Mouse (Mus musculus) neutrophil, adult 5-6 weeks (primary cell): ENCODE data around the gene Rftn2. TPM values are rescaled to one million over a fixed set of nuclear protein-coding genes. Genes with fewer than 3 reads are reported as not detected.
"Not testable (repeated sequence)": the region's sequence is repeated elsewhere in the genome, so short reads cannot be mapped to it uniquely, and the experiment has no call there.

Experiments
- ATAC-seq: fragments of 151-379, 151-347 bp; 2 replicates; pipeline ENCODE4 v1.8.0; 2017; ENCODE audit warnings: mild to moderate bottlenecking, moderate TSS enrichment; ENCODE audit not compliant: insufficient number of reproducible peaks, poor library complexity, low FRiP score, severe bottlenecking; ENCODE audit errors: extremely low read depth
- total RNA-seq: library from RNA; stranded (forward); fragments of 200-1000 nt; gene quantifications from 2 replicates; pipeline ENCODE4 v1.2.3, GENCODE M21; 2017

Rftn2 gene
- total RNA-seq, 1 experiment from 2014 or later, result 18.4 TPM

- no peak for ATAC-seq
Observed at GRCm38 (mm10) chr1:55134301-55134700, 92.3 kb downstream of the Rftn2 start.

DNA sequence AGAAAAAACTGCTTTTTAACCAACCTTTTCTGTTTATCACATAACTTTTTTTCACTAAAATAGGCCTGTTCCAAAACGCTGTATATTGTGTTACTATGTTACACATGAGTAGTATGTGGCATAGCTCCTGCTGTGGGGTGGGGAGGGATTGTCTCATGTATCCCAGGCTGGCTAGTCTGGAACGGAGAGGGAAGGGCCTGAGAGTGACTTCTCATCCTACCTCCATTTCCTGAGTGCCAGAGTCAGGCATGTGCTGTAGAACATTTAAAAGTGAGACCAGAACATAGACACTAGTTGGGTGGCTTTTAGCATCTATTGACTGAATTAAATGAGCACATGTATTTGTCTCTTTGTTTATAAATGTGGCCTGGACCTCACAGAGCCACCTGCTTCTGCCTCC is 93.4 kb downstream of the Rftn2 start:
- no peak for ATAC-seq

GRCm38 (mm10) chr1:55132308-55132707 is 94.3 kb downstream of the Rftn2 start:
- ATAC-seq, result no peak

- peak; percentile 31; the same call in 1 of the 2 replicates for ATAC-seq
Observed at GRCm38 (mm10) chr1:55131424-55132014, 95.1 kb downstream of the Rftn2 start.

GRCm38 (mm10) chr1:55130943-55131401 is 95.6 kb downstream of the Rftn2 start, which contains the start of gene Mob4:
Gene Mob4 (plus strand): TSS chr1:55131231.
- ATAC-seq, result peak; percentile 94

DNA sequence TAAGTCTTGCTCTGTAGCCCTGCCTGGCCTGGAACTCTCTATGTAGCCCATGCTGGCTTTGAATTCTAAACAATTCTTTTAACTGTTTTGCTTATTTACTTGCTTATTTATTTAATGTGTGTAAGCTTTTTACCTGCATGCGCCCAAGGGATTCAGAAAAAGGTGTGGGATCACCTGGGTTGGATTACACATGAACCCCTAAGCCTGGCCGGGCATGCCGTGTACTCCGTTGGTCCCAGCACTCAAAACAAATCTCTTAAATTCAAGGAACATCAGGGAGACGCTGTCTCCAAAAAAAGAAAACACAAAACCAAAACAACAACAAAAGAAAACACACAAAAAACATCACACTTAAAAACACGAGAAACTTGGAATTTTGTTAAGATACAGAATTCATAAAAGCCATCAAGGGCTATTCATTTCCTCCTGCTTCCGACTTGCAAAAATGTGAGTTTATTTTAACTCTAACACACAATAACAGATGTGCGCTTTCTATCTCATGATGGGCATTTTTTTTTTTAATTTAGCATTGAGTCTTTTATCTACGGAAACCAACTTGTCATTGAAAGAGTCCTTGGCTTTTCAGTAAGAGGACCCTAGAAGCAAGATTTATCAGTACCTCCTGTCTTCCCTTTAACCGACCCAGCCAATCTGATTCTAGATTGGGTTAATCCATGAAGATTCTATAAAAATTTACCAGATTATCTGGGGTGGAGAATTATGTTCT is 96.2 kb downstream of the Rftn2 start:
- ATAC-seq, result no peak

DNA sequence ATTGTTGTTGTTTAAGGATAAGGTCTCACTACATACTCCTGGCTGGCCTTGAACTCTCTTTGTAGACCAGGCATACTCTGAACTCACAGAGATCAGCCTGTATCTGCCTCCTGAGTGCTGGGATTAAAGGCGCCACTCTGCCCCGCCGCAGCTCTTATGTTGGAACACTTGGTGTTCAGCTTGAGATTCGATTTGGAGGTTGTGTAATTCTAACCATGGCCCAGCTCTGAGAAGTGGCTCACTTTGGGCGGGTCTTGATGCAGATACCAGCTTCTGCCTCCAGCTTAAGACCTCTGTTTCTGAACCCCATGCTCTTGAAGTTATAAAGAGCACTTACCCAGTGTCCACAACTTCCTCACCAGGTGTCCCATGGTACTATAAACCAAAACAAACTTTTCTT is 96.9 kb downstream of the Rftn2 start:
- no peak for ATAC-seq

DNA sequence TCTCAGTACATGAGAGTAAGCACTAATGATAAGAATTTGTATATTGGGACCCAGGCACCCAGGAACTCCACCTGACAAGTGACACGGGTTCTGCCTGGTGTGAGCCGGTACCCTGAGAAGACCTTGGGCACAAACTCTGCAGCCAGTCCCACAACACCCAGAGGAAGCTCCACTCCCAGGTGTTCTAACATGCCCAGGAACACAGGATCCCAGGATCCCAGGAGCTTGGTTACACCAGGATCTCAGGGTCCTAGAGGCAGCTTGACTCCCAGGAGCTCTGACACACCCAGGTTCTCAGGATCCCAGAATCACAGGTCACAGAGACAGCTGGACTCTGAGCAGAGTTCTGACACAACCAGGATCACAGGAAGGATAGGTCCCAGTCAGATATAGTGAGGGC is 102.4 kb downstream of the Rftn2 start:
- not testable (repeated sequence) for ATAC-seq

- no peak for ATAC-seq
Observed at GRCm38 (mm10) chr1:55123561-55123960, 103.0 kb downstream of the Rftn2 start.

DNA sequence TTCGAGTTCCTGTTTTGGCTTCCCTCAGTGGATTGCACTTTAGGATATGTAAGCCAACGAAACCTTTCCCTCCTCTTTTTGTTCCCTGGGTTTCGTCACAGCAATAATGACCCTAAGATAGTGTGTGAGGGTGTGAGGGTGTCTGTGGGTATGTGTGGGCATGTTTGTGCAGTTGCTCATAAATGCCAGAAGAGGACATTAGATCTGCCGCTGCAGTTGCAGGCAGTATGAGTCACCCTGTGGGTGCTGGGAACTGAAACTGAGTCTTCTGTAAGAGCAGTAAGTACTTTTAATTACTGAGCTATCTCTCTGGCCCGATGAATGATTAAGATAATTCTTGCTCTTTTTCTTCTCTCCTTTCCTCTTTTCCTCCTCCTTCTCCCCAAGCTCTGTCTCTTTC is 103.5 kb downstream of the Rftn2 start:
- ATAC-seq, result no peak

Other genes starting within 250 kb of the Rftn2 start
- 803 and 808 TPM in 2 replicates for gene Sf3b1, start 199.3 kb downstream of the Rftn2 start, total RNA-seq
- gene Coq10b, start 174.0 kb downstream of the Rftn2 start, total RNA-seq, result 60.2 and 79.3 TPM in 2 replicates
- 77.7 and 94.0 TPM in 2 replicates for gene Hspe1, start 138.7 kb downstream of the Rftn2 start, total RNA-seq
- gene Hspd1, start 138.5 kb downstream of the Rftn2 start, total RNA-seq, result 84.0 and 84.4 TPM in 2 replicates
- 60.0 and 85.0 TPM in 2 replicates for gene Mob4, start 95.6 kb downstream of the Rftn2 start, total RNA-seq
- 12.8 and 13.4 TPM in 2 replicates for gene Mars2, start 10.4 kb upstream of the Rftn2 start, total RNA-seq
- gene Boll, start 136.7 kb upstream of the Rftn2 start, total RNA-seq, result 2.4 TPM in 1 of 2 replicates, not detected in the other
- 0.37 and 0.58 TPM in 2 replicates for gene Plcl1, start 179.1 kb upstream of the Rftn2 start, total RNA-seq